Mouse (Mus musculus) ES-E14 (cell line): ENCODE measurements around the gene Ano6.
"Not testable (repeated sequence)": the region's sequence is repeated elsewhere in the genome, so short reads cannot be mapped to it uniquely, and the experiment has no call there.

Experiments
- HCFC1 ChIP-seq: IDR thresholded peaks from 2 replicates; pipeline ENCODE4 v1.6.1; 2012; ENCODE audit warnings: low read length, inconsistent platforms, borderline replicate concordance; ENCODE audit not compliant: insufficient read depth
- ZNF384 ChIP-seq: IDR thresholded peaks from 2 replicates; pipeline ENCODE4 v1.6.1; 2012; ENCODE audit warnings: low read depth, low read length, inconsistent platforms

- not testable (repeated sequence) for TF ChIP-seq ZNF384, HCFC1
These were observed 37.5 kb downstream of the Ano6 start for GRCm38 (mm10) chr15:95828018-95828646.
